Mouse (Mus musculus) adipocyte (in vitro differentiated cells): ENCODE measurements around the gene Chst8.

Experiments
- DNase-seq: peaks from one replicate; pipeline ENCODE4 v3.0.0-alpha.2; 2016; ENCODE audit warnings: low spot score

Chst8 gene

DNA sequence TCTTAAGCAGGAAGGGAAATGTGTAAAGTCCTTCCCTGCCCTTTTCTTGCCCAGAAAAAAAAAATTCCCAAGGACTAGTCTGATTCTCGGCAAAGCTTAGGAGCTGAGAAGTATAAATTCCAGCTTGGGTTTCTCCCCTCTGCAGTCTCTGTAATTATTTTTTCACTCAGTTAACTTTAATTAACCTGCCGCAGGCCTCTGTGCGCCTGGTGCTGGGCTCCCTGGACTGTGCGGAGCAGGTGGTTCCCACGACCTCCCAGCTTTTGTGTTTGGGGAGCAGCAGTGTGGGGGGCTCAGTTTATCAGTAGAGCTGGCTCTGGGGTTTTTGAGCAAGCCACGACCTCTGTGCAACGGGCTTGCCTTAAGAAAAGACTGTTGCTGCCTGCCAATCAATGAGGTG lies 62.2 kb downstream of the Chst8 start:
- no peak for DNase-seq

DNA sequence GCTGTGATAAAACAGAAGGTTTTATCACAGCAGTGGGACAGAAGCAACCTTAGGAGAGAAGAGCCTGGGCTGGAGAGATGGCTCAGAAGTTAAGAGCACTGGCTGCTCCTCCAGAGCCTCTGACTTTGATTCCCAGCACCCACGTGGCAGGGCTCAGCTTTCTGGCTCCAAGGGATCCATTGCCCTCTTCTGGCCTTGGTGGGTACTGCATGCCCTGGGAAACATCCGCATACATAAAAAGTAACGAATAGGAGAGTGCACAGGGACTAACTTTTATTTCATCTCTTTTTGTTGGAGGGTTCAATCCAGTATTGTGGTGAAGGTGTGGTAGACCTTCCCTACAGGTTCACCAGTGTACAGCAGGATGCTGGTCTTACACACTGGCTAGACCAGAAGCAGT lies 62.8 kb downstream of the Chst8 start:
- peak; percentile 5 for DNase-seq

DNA sequence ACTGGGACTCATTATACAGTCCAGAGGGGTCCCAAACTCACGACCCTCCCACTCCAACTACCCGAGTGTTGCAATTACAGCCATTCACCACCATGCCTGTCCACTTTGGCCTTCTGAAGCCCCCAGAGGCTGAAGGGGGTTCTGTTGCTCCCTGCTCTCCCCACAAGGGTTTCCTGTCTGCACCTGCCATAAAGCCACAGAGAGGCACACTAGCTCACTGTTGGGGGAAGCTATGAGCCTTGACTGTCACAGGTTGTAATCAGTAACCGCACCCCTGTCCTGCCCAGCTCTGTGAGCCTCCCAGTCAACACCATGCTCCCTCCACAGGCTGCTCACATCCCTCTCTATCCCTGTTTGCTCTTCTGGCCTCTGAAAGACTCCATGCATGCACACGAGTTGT lies 64.0 kb downstream of the Chst8 start:
- DNase-seq, result no peak

DNA sequence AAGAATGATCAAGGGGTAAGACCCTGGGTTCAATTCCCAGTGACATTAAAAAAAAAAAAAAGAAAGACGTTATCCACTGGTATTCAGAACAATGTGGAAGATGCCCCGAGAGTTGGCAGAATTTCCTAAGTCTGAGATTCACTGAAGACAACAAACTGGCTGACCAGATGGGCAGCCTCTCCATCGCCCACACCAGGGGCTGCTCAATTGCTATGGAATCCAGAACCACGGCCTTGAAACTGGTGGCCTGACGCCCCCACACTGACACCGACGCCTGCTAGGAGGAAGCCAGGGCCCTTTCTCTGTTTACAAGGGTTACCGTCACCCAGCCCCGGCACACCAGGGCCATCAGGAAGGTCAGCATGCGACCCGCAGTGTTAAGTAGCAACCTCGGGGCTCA lies 64.8 kb downstream of the Chst8 start:
- DNase-seq, result no peak

GRCm38 (mm10) chr7:34746586-34746985 lies 65.9 kb downstream of the Chst8 start:
- no peak for DNase-seq

DNA sequence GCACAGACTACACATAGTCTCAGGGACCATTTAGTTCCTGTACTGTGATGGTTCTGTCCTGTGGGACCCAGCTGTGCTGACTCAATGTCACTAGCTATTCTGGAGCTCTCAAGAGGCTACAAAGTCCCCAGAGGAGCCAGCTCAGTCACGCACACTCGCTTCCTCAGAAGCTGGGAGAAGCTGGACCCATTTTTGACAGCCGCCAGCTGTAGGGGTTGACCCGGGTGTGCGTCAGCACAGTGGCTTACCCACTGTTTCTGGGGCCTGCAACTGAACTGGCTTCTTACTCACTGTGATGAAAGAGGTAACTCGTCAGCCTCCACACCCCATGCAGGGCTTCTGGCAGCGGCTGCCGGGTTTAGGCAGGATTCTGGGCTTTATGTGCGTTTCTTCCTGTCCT lies 66.3 kb downstream of the Chst8 start:
- peak; percentile 48 for DNase-seq

DNA sequence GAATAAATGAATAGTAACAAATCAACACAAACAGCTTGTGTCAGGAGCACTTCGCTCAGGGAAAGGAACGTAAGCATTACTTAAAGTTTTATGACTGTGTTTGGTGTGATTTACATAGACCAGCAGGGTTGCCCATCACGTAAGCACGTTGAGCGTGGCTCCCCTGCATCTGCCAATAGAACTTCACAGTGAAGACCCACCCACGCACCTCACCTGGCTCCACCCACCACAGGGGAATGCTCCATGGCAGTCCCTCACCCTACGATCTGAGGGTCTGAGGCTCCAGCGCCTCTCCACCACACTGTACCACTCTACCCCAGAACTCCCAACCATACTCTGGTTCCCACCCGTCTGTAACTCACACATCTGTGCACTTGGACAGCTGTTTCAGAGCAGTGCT lies 67.1 kb downstream of the Chst8 start:
- DNase-seq, result no peak

DNA sequence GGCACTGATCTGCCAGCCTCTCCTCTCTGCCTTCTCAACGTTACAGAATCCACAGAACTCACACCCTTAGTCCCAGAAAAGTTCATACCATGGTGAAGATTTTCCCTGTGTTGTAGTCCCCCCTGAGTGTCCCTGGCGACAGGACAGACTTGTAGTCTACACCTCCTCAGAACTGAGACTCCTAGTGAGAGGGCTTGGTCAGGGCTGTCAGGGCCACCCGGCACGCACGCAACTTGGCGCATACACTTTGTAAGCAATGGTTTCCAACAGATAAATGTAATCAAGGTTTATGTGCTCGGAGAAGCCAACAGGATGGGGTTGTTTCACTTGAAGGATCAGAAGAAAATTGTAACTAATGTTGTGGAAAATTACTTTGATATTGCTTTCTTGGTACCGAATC lies 67.5 kb downstream of the Chst8 start:
- no peak for DNase-seq

- no peak for DNase-seq
Observed at GRCm38 (mm10) chr7:34743411-34744085, 69.0 kb downstream of the Chst8 start.

GRCm38 (mm10) chr7:34739371-34739770 lies 73.1 kb downstream of the Chst8 start:
- DNase-seq, result no peak

- no peak for DNase-seq
Observed at GRCm38 (mm10) chr7:34737206-34737605, 75.3 kb downstream of the Chst8 start.

DNA sequence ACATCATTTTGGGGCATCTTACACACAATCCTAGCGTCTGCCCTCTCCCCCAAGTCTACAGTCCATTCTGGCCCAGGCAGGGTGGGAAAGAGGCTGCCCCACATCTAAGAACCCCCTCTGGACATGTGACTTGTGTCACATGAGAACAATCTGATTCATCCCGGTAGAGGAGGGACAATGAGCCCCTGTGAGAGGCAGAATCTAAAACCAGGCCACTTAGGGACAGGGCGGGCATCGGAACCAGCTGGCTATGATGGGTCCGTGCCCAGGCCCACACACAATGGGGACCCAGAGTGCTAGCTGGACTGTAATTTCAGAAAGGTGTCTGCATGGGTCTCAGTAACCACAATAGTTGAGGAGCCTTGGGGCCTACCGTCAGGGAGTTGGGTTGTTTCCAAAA lies 78.2 kb downstream of the Chst8 start:
- DNase-seq, result no peak

DNA sequence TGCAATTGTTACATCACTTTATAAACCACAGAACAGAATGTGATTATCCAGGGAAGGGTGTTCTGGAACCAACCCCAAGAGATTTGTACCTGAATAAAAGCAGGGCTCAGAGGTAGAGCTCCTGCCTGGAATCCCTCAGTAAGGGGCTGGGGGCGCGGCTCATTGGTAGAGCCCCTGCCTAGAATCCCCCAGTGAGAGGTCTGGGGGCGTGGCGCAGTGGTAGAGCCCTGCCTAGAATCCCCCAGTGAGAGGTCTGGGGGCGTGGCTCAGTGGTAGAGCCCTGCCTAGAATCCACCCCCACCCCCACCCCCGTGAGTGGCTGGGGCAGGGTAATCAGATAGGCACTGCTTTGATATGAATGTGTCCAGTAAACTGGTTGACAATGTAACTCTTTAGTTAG lies 83.6 kb downstream of the Chst8 start:
- DNase-seq, result no peak

DNA sequence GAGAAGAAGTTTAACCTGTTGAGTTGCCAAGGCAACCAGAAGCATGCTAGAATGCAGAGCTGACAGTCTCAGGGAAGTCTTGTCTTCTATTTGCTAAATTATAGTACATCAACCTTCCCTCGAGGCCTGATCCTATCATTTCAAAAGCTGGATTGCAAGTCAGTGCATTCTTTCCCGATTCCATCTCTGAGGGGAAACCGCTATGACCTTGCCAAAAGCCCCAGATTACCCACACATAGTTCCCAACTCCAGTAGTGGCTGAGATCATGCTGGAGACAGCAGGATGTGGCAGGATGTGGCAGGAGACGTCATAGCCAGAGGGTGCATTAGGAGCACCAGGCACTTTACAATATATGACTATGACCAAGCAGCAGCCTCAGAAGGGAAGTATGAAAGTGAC lies 87.3 kb downstream of the Chst8 start:
- DNase-seq, result no peak

DNA sequence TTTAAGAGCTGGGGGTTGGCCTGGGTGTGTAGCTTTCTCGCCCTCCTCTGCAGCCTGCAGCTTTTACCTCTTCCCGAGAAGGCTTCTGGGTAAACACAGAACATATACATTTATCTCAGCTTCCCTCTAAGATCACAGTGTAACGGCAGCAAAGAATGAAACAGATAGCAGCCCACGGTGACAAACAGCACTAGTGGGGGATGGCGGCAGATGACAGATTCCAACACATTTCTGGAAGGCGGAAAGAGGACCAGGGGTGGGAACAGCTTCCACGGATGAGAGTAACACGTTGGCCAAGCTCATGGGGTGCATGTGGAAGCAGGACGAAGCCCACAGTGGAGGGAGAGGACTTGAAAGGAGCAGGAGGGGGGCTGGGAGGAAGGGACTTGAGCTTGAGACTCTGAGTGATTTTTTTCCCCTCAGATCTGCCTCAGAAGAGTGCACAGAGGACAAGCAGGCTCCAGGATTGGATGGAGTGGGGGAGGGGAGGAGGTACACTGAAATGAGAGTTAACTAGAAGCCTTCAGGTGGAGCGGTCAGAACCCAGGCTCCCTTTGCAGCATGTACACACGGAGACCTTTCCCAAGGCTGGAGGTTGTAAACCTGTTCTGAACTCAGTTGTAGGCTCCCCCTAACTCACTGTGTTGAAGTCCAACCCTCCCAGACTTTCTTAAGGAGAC lies 89.8 kb downstream of the Chst8 start:
- no peak for DNase-seq

DNA sequence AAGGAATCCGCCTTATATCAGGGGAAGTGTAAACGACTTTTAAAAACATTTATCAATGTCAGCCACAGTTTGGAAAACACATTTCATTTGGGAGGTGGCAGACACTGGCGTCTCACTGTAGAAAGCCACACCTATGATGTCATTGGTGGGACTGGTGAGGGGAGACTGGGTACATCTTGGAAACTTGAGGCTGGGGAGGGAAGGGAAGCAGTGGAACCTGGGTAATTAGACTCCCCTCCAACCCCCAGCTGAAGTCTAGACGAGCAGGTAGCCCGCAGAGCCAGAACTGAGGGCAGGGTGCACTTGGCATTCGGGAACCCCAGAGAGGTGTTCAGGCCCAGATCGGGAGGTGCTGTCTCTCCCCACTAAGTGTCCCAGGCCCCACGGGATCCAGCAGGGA lies 90.4 kb downstream of the Chst8 start:
- no peak for DNase-seq

GRCm38 (mm10) chr7:34721650-34722048 lies 90.9 kb downstream of the Chst8 start:
- DNase-seq, result no peak

DNA sequence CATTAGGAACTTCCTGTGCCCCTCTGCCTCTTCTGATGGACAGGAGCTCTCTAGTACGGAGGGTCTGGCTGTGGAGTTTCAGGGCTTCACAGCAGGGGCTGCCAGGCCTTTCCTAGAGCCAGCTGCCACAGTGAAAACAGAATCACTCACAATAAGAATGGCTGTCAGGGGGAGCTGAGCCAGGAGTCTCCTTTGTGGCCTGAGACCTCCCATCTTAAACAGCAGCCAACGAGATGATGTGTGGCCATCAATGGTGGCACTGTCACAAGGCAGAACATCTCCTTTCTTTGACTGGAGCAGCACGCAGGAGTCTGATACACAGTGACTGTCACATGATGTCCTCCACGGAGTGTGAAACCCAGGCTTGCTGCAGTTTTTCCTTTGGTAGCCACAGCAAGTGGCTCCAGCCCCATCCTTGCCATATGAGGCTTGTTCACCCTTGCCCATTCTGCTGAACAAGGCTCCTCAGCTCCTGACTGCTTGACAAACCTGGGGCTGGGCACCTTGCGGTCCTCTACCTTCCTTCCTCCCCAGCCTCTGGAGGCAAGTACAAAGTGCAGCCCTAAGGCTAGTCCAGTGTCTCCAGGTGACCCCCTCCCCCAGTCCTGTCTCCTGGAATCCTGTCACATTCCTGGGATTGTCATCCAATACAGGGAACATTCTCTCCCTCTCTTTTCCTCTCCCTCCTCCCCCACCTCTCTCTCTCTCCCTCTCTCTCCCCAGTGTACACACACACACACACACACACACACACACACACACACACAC lies 91.4 kb downstream of the Chst8 start:
- no peak for DNase-seq

DNA sequence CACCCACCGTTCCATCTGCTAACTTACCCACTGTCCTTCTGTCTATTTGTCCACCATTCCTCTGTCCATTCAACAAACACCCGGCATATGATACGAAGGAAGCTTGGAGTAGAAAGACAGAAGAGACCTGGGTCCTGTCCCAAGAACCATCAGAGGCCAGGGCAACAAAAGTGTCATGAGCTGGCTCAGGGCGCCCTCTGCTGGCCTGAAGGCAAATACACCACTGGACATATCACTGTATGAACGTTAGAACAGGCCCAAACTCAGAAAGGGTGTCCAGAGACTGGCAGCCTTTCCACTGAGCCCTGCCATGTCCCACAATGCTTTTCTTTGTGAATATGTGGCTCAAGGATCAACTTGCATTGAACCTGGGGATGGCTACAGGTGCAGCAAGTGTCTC lies 92.9 kb downstream of the Chst8 start:
- DNase-seq, result peak; percentile 54

DNA sequence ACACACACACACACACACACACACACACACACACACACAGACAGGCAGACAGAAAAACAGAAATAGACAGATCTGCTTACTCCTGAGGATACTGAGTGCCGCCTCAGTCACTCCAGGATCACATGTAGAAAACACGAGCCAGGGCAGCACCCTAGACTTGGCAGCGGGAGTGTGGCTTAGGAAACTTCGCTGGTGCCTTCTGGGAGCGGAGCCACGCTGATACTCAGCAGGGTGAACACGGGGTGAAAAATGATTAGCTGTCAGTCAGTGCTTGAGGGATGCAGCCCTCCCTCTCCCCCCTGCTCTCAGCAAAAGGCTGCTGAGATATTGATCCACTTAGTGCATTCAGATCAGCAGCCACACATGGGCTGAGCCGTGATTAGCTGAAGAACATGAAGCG lies 93.9 kb downstream of the Chst8 start:
- peak; percentile 85 for DNase-seq

GRCm38 (mm10) chr7:34717161-34717810 lies 95.2 kb downstream of the Chst8 start:
- DNase-seq, result no peak

DNA sequence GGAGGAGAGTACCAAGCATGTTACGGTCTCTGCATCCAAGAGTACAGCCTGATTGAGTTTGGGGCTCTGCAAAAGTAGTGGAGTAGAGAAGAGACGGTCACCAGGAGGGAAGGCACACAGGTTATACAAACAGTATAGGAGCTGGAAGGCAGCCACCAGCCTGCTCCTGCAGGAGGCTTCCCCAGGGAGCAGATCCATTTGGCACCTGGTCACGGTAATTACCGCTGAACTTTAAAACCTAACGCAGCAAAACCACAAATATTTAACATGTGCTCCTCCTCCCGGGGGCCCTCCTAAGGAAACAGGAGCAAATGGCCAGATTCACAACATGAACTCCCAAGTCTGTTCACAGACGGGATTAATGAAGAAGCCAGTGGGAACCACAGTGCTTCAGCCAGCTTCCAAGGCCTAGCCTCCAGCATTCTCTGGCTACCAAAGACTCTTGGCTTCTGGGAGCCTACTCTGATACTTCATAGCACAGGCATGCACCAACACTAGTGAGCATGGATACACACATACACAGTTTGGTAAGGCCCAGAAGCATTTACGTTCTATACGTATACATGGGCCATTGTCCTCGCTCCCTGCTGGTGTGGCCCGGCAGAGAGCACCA lies 97.6 kb downstream of the Chst8 start:
- no peak for DNase-seq
